Mouse (Mus musculus) midbrain, embryonic 12.5 days (tissue): ENCODE measurements around the gene Prdm5. TPM values are rescaled to one million over a fixed set of nuclear protein-coding genes. Genes with fewer than 3 reads are reported as not detected.

Experiments
- ATAC-seq: fragments of 200-750 bp; cut with Nextera tagmentation; 2 replicates; pipeline ENCODE4 v1.8.0; 2017; ENCODE audit warnings: low read depth, moderate TSS enrichment, moderate library complexity; ENCODE audit not compliant: low FRiP score
- H3K27ac ChIP-seq: fragments of 300-500 bp; sonication (generic); replicated peaks from 2 replicates; pipeline ENCODE4 v1.5.1; 2016; ENCODE audit warnings: mild to moderate bottlenecking
- H3K27me3 ChIP-seq: fragments of 300-500 bp; sonication (generic); 2 replicates; pipeline ENCODE4 v1.6.1; 2016; ENCODE audit warnings: mild to moderate bottlenecking
- H3K36me3 ChIP-seq: fragments of 300-500 bp; sonication (generic); 2 replicates; pipeline ENCODE4 v1.6.1; 2016
- H3K4me1 ChIP-seq: fragments of 300-500 bp; sonication (generic); 2 replicates; pipeline ENCODE4 v1.6.1; 2016
- H3K4me2 ChIP-seq: fragments of 300-500 bp; sonication (generic); replicated peaks from 2 replicates; pipeline ENCODE4 v1.6.1; 2016; ENCODE audit warnings: mild to moderate bottlenecking, moderate library complexity
- H3K4me3 ChIP-seq: fragments of 300-500 bp; sonication (generic); 2 replicates; pipeline ENCODE4 v1.5.1; 2016; ENCODE audit warnings: mild to moderate bottlenecking
- H3K9ac ChIP-seq: fragments of 300-500 bp; sonication (generic); replicated peaks from 2 replicates; pipeline ENCODE4 v1.6.1; 2016; ENCODE audit warnings: mild to moderate bottlenecking, moderate library complexity
- H3K9me3 ChIP-seq: fragments of 300-500 bp; sonication (generic); 2 replicates; pipeline ENCODE4 v1.6.1; 2016; ENCODE audit warnings: mild to moderate bottlenecking
- WGBS: fragments of 180-500 bp; shearing (Covaris S2); methylation state at CpG from one replicate; pipeline ENCODE4 v1.1.7; 2016; 5-methylcytosine and 5-hydroxymethylcytosine counted together
- polyA plus RNA-seq: library from polyadenylated mRNA; unstranded; fragments of >200 nt; fragmentation: Nextera tagmentation; extraction: Ambion mirVana; gene quantifications from 2 replicates; pipeline ENCODE4 v1.2.1, GENCODE M21; 2016

The Prdm5 gene
- polyA plus RNA-seq, 1 experiment from 2014 or later = 15.5 TPM

- Histone ChIP-seq H3K4me3 (no peak overlapping the region), H3K4me2 (no peak overlapping the region), H3K4me1 (no peaks in the 10 kb centered on the region), H3K9ac (no peak overlapping the region), H3K36me3 (peaks cover 12% of the 10 kb centered on the region; the same call in 1 of the 2 replicates), H3K27ac (no peak overlapping the region), H3K27me3 (no peaks in the 10 kb centered on the region), H3K9me3 (peaks cover 7% of the 10 kb centered on the region; the same call in 1 of the 2 replicates)
- 92% methylated on average over 4 of the region's 4 CpGs for whole genome bisulfite sequencing
- no peak for ATAC-seq
These were observed 55.2 kb downstream of the Prdm5 start for GRCm38 (mm10) chr6:65834013-65834412.

GRCm38 (mm10) chr6:65842579-65842978 lies 63.8 kb downstream of the Prdm5 start:
- H3K9me3 ChIP-seq = no peaks in the 10 kb centered on the region
- H3K4me1 ChIP-seq = no peaks in the 10 kb centered on the region
- no peak for ATAC-seq
- no peak overlapping the region for H3K27ac ChIP-seq
- no peak overlapping the region for H3K4me2 ChIP-seq
- WGBS = 88% methylated on average over 4 of the region's 4 CpGs
- no peaks in the 10 kb centered on the region for H3K36me3 ChIP-seq
- H3K27me3 ChIP-seq = no peaks in the 10 kb centered on the region
- no peak overlapping the region for H3K4me3 ChIP-seq
- no peak overlapping the region for H3K9ac ChIP-seq

GRCm38 (mm10) chr6:65849127-65849526 lies 70.3 kb downstream of the Prdm5 start:
- no peak overlapping the region for H3K4me2 ChIP-seq
- no peaks in the 10 kb centered on the region for H3K27me3 ChIP-seq
- no peaks in the 10 kb centered on the region for H3K36me3 ChIP-seq
- no peak overlapping the region for H3K9ac ChIP-seq
- H3K9me3 ChIP-seq = no peaks in the 10 kb centered on the region
- H3K27ac ChIP-seq = no peak overlapping the region
- no peak for ATAC-seq
- H3K4me3 ChIP-seq = no peak overlapping the region
- 87% methylated on average over 4 of the region's 4 CpGs for WGBS
- H3K4me1 ChIP-seq = 0 out of 2 replicates have a peak, but pooled peaks cover under 1% of the 10 kb centered on the region

GRCm38 (mm10) chr6:65849687-65850086 lies 70.9 kb downstream of the Prdm5 start:
- H3K4me1 ChIP-seq = peaks cover 6% of the 10 kb centered on the region; the same call in 1 of the 2 replicates
- H3K36me3 ChIP-seq = no peaks in the 10 kb centered on the region
- no peak overlapping the region for H3K4me2 ChIP-seq
- no peak overlapping the region for H3K9ac ChIP-seq
- 92% methylated on average over 3 of the region's 3 CpGs for WGBS
- no peak overlapping the region for H3K4me3 ChIP-seq
- H3K27ac ChIP-seq = no peak overlapping the region
- H3K9me3 ChIP-seq = no peaks in the 10 kb centered on the region
- H3K27me3 ChIP-seq = no peaks in the 10 kb centered on the region
- no peak for ATAC-seq

GRCm38 (mm10) chr6:65850221-65850620 lies 71.4 kb downstream of the Prdm5 start:
- H3K4me2 ChIP-seq = no peak overlapping the region
- no peak overlapping the region for H3K27ac ChIP-seq
- no peak overlapping the region for H3K4me3 ChIP-seq
- H3K9me3 ChIP-seq = no peaks in the 10 kb centered on the region
- no peaks in the 10 kb centered on the region for H3K27me3 ChIP-seq
- ATAC-seq = no peak
- no peak overlapping the region for H3K9ac ChIP-seq
- no peaks in the 10 kb centered on the region for H3K36me3 ChIP-seq
- H3K4me1 ChIP-seq = peaks cover 10% of the 10 kb centered on the region; the same call in 1 of the 2 replicates
- 87% methylated on average over 3 of the region's 3 CpGs for WGBS

GRCm38 (mm10) chr6:65854020-65854419 lies 75.2 kb downstream of the Prdm5 start:
- 72% methylated on average over 3 of the region's 3 CpGs for WGBS
- H3K4me2 ChIP-seq = no peak overlapping the region
- no peaks in the 10 kb centered on the region for H3K9me3 ChIP-seq
- H3K27ac ChIP-seq = no peak overlapping the region
- H3K36me3 ChIP-seq = no peaks in the 10 kb centered on the region
- H3K9ac ChIP-seq = no peak overlapping the region
- no peaks in the 10 kb centered on the region for H3K27me3 ChIP-seq
- ATAC-seq = no peak
- peaks cover 11% of the 10 kb centered on the region for H3K4me1 ChIP-seq
- no peak overlapping the region for H3K4me3 ChIP-seq

- Histone ChIP-seq H3K4me3 (no peak overlapping the region), H3K27me3 (no peaks in the 10 kb centered on the region), H3K36me3 (no peaks in the 10 kb centered on the region), H3K9ac (no peak overlapping the region), H3K9me3 (no peaks in the 10 kb centered on the region), H3K27ac (no peak overlapping the region), H3K4me1 (peaks cover 15% of the 10 kb centered on the region), H3K4me2 (no peak overlapping the region)
- no peak for ATAC-seq
- WGBS = 63% methylated on average over 4 of the region's 4 CpGs
These were observed 75.8 kb downstream of the Prdm5 start for GRCm38 (mm10) chr6:65854585-65854984.

- H3K4me2 ChIP-seq = no peak overlapping the region
- H3K4me1 ChIP-seq = peaks cover 8% of the 10 kb centered on the region; the same call in 1 of the 2 replicates
- no peak overlapping the region for H3K4me3 ChIP-seq
- ATAC-seq = no peak
- H3K9ac ChIP-seq = no peak overlapping the region
- no peak overlapping the region for H3K27ac ChIP-seq
- H3K27me3 ChIP-seq = no peaks in the 10 kb centered on the region
- no peaks in the 10 kb centered on the region for H3K36me3 ChIP-seq
- 88% methylated on average over 5 of the region's 5 CpGs for WGBS
- H3K9me3 ChIP-seq = no peaks in the 10 kb centered on the region
These were observed 81.8 kb downstream of the Prdm5 start for GRCm38 (mm10) chr6:65860609-65861008.

GRCm38 (mm10) chr6:65862836-65863235 lies 84.0 kb downstream of the Prdm5 start:
- Histone ChIP-seq H3K4me1 (peaks cover 8% of the 10 kb centered on the region; the same call in 1 of the 2 replicates), H3K4me2 (no peak overlapping the region), H3K27ac (no peak overlapping the region), H3K4me3 (no peak overlapping the region), H3K9me3 (no peaks in the 10 kb centered on the region), H3K9ac (no peak overlapping the region), H3K36me3 (no peaks in the 10 kb centered on the region), H3K27me3 (no peaks in the 10 kb centered on the region)
- WGBS = 92% methylated on average over 3 of the region's 3 CpGs
- no peak for ATAC-seq

- no peak overlapping the region for H3K4me3 ChIP-seq
- 87% methylated on average over 3 of the region's 3 CpGs for WGBS
- no peak overlapping the region for H3K9ac ChIP-seq
- no peaks in the 10 kb centered on the region for H3K9me3 ChIP-seq
- peaks cover 5% of the 10 kb centered on the region; the same call in 1 of the 2 replicates for H3K4me1 ChIP-seq
- no peak for ATAC-seq
- no peak overlapping the region for H3K4me2 ChIP-seq
- H3K27ac ChIP-seq = no peak overlapping the region
- H3K36me3 ChIP-seq = no peaks in the 10 kb centered on the region
- no peaks in the 10 kb centered on the region for H3K27me3 ChIP-seq
These were observed 85.4 kb downstream of the Prdm5 start for GRCm38 (mm10) chr6:65864233-65864632.

- Histone ChIP-seq H3K4me3 (no peak overlapping the region), H3K9ac (no peak overlapping the region), H3K4me2 (no peak overlapping the region), H3K27ac (no peak overlapping the region), H3K4me1 (0 out of 2 replicates have a peak, but pooled peaks cover 3% of the 10 kb centered on the region), H3K9me3 (no peaks in the 10 kb centered on the region), H3K36me3 (no peaks in the 10 kb centered on the region), H3K27me3 (no peaks in the 10 kb centered on the region)
- WGBS = 86% methylated on average over 5 of the region's 5 CpGs
- no peak for ATAC-seq
These were observed 86.1 kb downstream of the Prdm5 start for GRCm38 (mm10) chr6:65864919-65865318.

- no peak overlapping the region for H3K4me3 ChIP-seq
- no peak overlapping the region for H3K27ac ChIP-seq
- no peak for ATAC-seq
- 95% methylated on average over 4 of the region's 4 CpGs for WGBS
- H3K9ac ChIP-seq = no peak overlapping the region
- no peaks in the 10 kb centered on the region for H3K9me3 ChIP-seq
- no peaks in the 10 kb centered on the region for H3K27me3 ChIP-seq
- H3K36me3 ChIP-seq = no peaks in the 10 kb centered on the region
- no peak overlapping the region for H3K4me2 ChIP-seq
- H3K4me1 ChIP-seq = no peaks in the 10 kb centered on the region
These were observed 87.1 kb downstream of the Prdm5 start for GRCm38 (mm10) chr6:65865861-65866260.

GRCm38 (mm10) chr6:65871754-65872278 lies 93.0 kb downstream of the Prdm5 start:
- no peaks in the 10 kb centered on the region for H3K9me3 ChIP-seq
- WGBS = 85% methylated on average over 6 of the region's 6 CpGs
- ATAC-seq = no peak

More at GRCm38 (mm10) chr6:65871754-65872278, 93.0 kb downstream of the Prdm5 start:
- H3K36me3 ChIP-seq = no peaks in the 10 kb centered on the region
- H3K9ac ChIP-seq = no peak overlapping the region
- H3K27ac ChIP-seq = no peak overlapping the region
- H3K4me3 ChIP-seq = no peak overlapping the region
- no peaks in the 10 kb centered on the region for H3K27me3 ChIP-seq
- no peak overlapping the region for H3K4me2 ChIP-seq
- no peaks in the 10 kb centered on the region; the same call in 1 of the 2 replicates for H3K4me1 ChIP-seq
